Comparison of ENCODE assay signal across 8 mouse cellular contexts in genomic region chr1:171345225-171346094, GRCm38 (mm10). TPM values are rescaled to one million over a fixed set of nuclear protein-coding genes. Genes with fewer than 3 reads are reported as not detected.
DNase-seq lines count a peak whose midpoint lies in the region; ATAC-seq and TF ChIP-seq lines count a peak whose summit lies in the region.

Gene Nit1, minus strand, starts transcription at chr1:171345646.
Gene Pfdn2, plus strand, starts transcription at chr1:171345670.

- peaks cover 6 to 20% of the 10 kb centered on the region in 2 experiments for H3K36me3 ChIP-seq in MEL (ENCODE audit: control insufficient read depth in 1 of 2, insufficient read depth in 2 of 2, low read length in 2 of 2)
- H3K36me3 ChIP-seq in forebrain, embryonic 16.5 days (ENCODE audit: control insufficient read depth, insufficient read depth) = peaks cover 13% of the 10 kb centered on the region; the same call in 1 of the 2 replicates
- peaks cover 30% of the 10 kb centered on the region for H3K36me3 ChIP-seq in neural tube, embryonic 15.5 days

- WGBS in forebrain, embryonic 16.5 days = 1% methylated on average over 53 of the region's 53 CpGs
- under 1% methylated on average over 53 of the region's 53 CpGs for WGBS in lung, adult 2 months
- 1% methylated on average over 53 of the region's 53 CpGs for WGBS in neural tube, embryonic 15.5 days

- H3K4me1 ChIP-seq in MEL (ENCODE audit: control insufficient read depth in 1 of 2, insufficient read depth in 2 of 2, low read length in 2 of 2) = peaks cover 6 to 15% of the 10 kb centered on the region in 2 experiments; a peak in 3 of 4 replicates
- peaks cover 23% of the 10 kb centered on the region for H3K4me1 ChIP-seq in forebrain, embryonic 16.5 days (replicated peaks; ENCODE audit: control insufficient read depth, insufficient read depth, low read length)
- H3K4me1 ChIP-seq in lung, adult 2 months (ENCODE audit: control insufficient read depth, insufficient read depth, low read length) = peaks cover 6% of the 10 kb centered on the region; the same call in 1 of the 2 replicates
- peaks cover 45% of the 10 kb centered on the region for H3K4me1 ChIP-seq in neural tube, embryonic 15.5 days

- ATAC-seq in forebrain, embryonic 16.5 days = peak; percentile 95
- peak; percentile 94 for ATAC-seq in neural tube, embryonic 15.5 days (ENCODE audit: low FRiP score)

- peak within 1 kb of the TSS; percentile 89 to 99 for H3K4me3 ChIP-seq in MEL (ENCODE audit: control insufficient read depth in 1 of 2, insufficient read depth in 1 of 2, low read depth in 2 of 2, low read length in 2 of 2)
- H3K4me3 ChIP-seq in forebrain, embryonic 16.5 days (replicated peaks; ENCODE audit: low read length) = peak within 1 kb of the TSS; percentile 80
- peak within 1 kb of the TSS; percentile 97 for H3K4me3 ChIP-seq in lung, adult 2 months (replicated peaks; ENCODE audit: extremely low read depth, low read depth, low read length)
- H3K4me3 ChIP-seq in neural tube, embryonic 15.5 days (replicated peaks) = peak within 1 kb of the TSS; percentile 94

- H3K4me2 ChIP-seq in forebrain, embryonic 16.5 days (ENCODE audit: low read length) = peak within 1 kb of the TSS; percentile 80
- peak within 1 kb of the TSS; percentile 90 for H3K4me2 ChIP-seq in neural tube, embryonic 15.5 days

- TF ChIP-seq RAD21 in MEL (IDR thresholded peaks at IDR 0.05; ENCODE audit: low read depth, low read length) = no peak

- peak; percentile 64 to 91 for TF ChIP-seq POLR2A in MEL (IDR thresholded peaks at IDR 0.05; ENCODE audit: control insufficient read depth in 1 of 2, insufficient read depth in 1 of 2, low read depth in 1 of 2, low read length in 2 of 2, poor library complexity in 1 of 2)
- peak; percentile 91 for TF ChIP-seq POLR2A in lung, adult 2 months (IDR thresholded peaks at IDR 0.05; ENCODE audit: borderline replicate concordance, extremely low read depth, low read depth, low read length)

- peaks cover 49% of the 10 kb centered on the region for H3K79me2 ChIP-seq in MEL (ENCODE audit: control insufficient read depth, insufficient read depth, low read length, poor library complexity)

- intact Hi-C loops in heart, postnatal 25 days (cut with DNase I) = no loop called here

- H3K9me3 ChIP-seq in MEL (replicated peaks; ENCODE audit: insufficient read depth, low read length) = no peaks in the 10 kb centered on the region
- H3K9me3 ChIP-seq in forebrain, embryonic 16.5 days (ENCODE audit: control insufficient read depth, low read length) = peaks cover 4% of the 10 kb centered on the region; the same call in 1 of the 2 replicates
- no peaks in the 10 kb centered on the region for H3K9me3 ChIP-seq in neural tube, embryonic 15.5 days (replicated peaks)

- no peaks in the 10 kb centered on the region for H3K27me3 ChIP-seq in MEL (ENCODE audit: control insufficient read depth in 1 of 2, insufficient read depth in 2 of 2, low read length in 2 of 2)
- no peaks in the 10 kb centered on the region for H3K27me3 ChIP-seq in forebrain, embryonic 16.5 days (replicated peaks; ENCODE audit: control insufficient read depth, insufficient read depth, low read length)
- no peaks in the 10 kb centered on the region for H3K27me3 ChIP-seq in neural tube, embryonic 15.5 days (replicated peaks)

- H3K27ac ChIP-seq in MEL (ENCODE audit: control insufficient read depth, low read depth, low read length) = peak within 1 kb of the TSS; percentile 77
- peak within 1 kb of the TSS; percentile 77 for H3K27ac ChIP-seq in forebrain, embryonic 16.5 days (ENCODE audit: low read length)
- H3K27ac ChIP-seq in neural tube, embryonic 15.5 days (replicated peaks) = peak within 1 kb of the TSS; percentile 84

- peak within 1 kb of the TSS; percentile 96 for H3K9ac ChIP-seq in MEL (ENCODE audit: control insufficient read depth, low read depth, low read length, poor library complexity, severe bottlenecking)
- H3K9ac ChIP-seq in forebrain, embryonic 16.5 days (replicated peaks; ENCODE audit: low read depth, low read length) = peak within 1 kb of the TSS; percentile 59
- peak within 1 kb of the TSS; percentile 81 for H3K9ac ChIP-seq in neural tube, embryonic 15.5 days (replicated peaks)

- TF ChIP-seq EP300 in MEL (IDR thresholded peaks at IDR 0.05; ENCODE audit: low read depth in 1 of 2, low read length in 2 of 2) = peak in 1 of 2 experiments; percentile 32; a peak in 2 of 4 replicates

- peak; percentile 94 for DNase-seq in MEL (ENCODE audit: low read depth, low spot score)
- DNase-seq in cerebellum, adult 18-20 months = peak; percentile 91
- peak; percentile 83 for DNase-seq in heart, postnatal 25 days (ENCODE audit: low spot score)
- DNase-seq in layer of hippocampus, adult 18-20 months (ENCODE audit: low spot score in 2 of 2) = peak; percentile 91 to 92
- peak; percentile 89 for DNase-seq in lung, adult 2 months
- DNase-seq in testis, postnatal 10 days (ENCODE audit: low spot score) = peak; percentile 93

- TF ChIP-seq CTCF in MEL (IDR thresholded peaks at IDR 0.05 in 2 of 3, conservative IDR thresholded peaks at IDR 0.05 in 1 of 3; ENCODE audit: control insufficient read depth in 1 of 3, insufficient read depth in 1 of 3, low read depth in 2 of 3, low read length in 3 of 3, poor library complexity in 1 of 3, severe bottlenecking in 1 of 3) = no peak
- no peak for TF ChIP-seq CTCF in lung, adult 2 months (IDR thresholded peaks at IDR 0.05; ENCODE audit: insufficient read depth, low read length)

TF ChIP-seq in MEL, 35 proteins besides CTCF, POLR2A, EP300 and RAD21:
- no peak for TF ChIP-seq ZC3H11A (IDR thresholded peaks at IDR 0.05; ENCODE audit: low read depth, low read length)
- no peak for TF ChIP-seq MEF2A (IDR thresholded peaks at IDR 0.05; ENCODE audit: extremely low read depth, insufficient replicate concordance, low read depth, low read length, poor library complexity, severe bottlenecking)
- TF ChIP-seq KAT2A (conservative IDR thresholded peaks at IDR 0.05; ENCODE audit: low read depth, low read length) = no peak; the same call in 1 of the 2 replicates
- TF ChIP-seq NELFE (IDR thresholded peaks at IDR 0.05; ENCODE audit: low read depth, low read length) = peak; percentile 83
- TF ChIP-seq TCF12 (IDR thresholded peaks at IDR 0.05; ENCODE audit: low read depth, low read length) = peak; percentile 79
- peak; percentile 33; the same call in 1 of the 2 replicates for TF ChIP-seq MAX (IDR thresholded peaks at IDR 0.05; ENCODE audit: low read length)
- TF ChIP-seq ELF1 (IDR thresholded peaks at IDR 0.05; ENCODE audit: low read depth, low read length) = peak; percentile 58; the same call in 1 of the 2 replicates
- TF ChIP-seq USF2 (IDR thresholded peaks at IDR 0.05; ENCODE audit: borderline replicate concordance in 1 of 2, insufficient read depth in 1 of 2, low read depth in 1 of 2, low read length in 2 of 2) = no peak
- 0 out of 2 replicates have a peak, but pooled peaks have one; percentile 40 for TF ChIP-seq MAZ (IDR thresholded peaks at IDR 0.05; ENCODE audit: low read depth, low read length)
- TF ChIP-seq CHD1 (IDR thresholded peaks at IDR 0.05; ENCODE audit: low read depth, low read length) = no peak
- no peak for TF ChIP-seq E2F4 (IDR thresholded peaks at IDR 0.05; ENCODE audit: borderline replicate concordance, low read depth, low read length)
- peak; percentile 5; the same call in 1 of the 2 replicates for TF ChIP-seq SMC3 (IDR thresholded peaks at IDR 0.05; ENCODE audit: low read depth, low read length)
- TF ChIP-seq UBTF (IDR thresholded peaks at IDR 0.05; ENCODE audit: borderline replicate concordance, insufficient read depth, low read depth, low read length) = 0 out of 2 replicates have a peak, but pooled peaks have one; percentile 59
- TF ChIP-seq MXI1 (IDR thresholded peaks at IDR 0.05; ENCODE audit: low read depth, low read length) = peak; percentile 80
- peak; percentile 87 for TF ChIP-seq POLR2AphosphoS2 (IDR thresholded peaks at IDR 0.05; ENCODE audit: low read length)
- peak; percentile 77 for TF ChIP-seq ZMIZ1 (IDR thresholded peaks at IDR 0.05; ENCODE audit: low read depth, low read length)
- TF ChIP-seq MAFK (IDR thresholded peaks at IDR 0.05; ENCODE audit: borderline replicate concordance, low read depth, low read length) = no peak
- TF ChIP-seq TBP (IDR thresholded peaks at IDR 0.05; ENCODE audit: low read depth, low read length) = peak; percentile 74; the same call in 1 of the 2 replicates
- peak; percentile 90 for TF ChIP-seq HCFC1 (IDR thresholded peaks at IDR 0.05; ENCODE audit: low read depth, low read length)
- peak; percentile 71 for TF ChIP-seq NRF1 (IDR thresholded peaks at IDR 0.05; ENCODE audit: insufficient read depth, low read depth, low read length, poor library complexity, severe bottlenecking)
- peak; percentile 94 for TF ChIP-seq SIN3A (IDR thresholded peaks at IDR 0.05; ENCODE audit: low read length)

RNA-seq across cellular contexts. Expression of gene Nit1, which starts in this region (rescaled TPM):
- 17.9 and 20.0 TPM in 2 replicates for total RNA-seq in MEL (2012; rRNA removed)
- polyA plus RNA-seq in MEL (2012; ENCODE audit: insufficient read depth in 1 of 2, insufficient read length in 2 of 2, low read depth in 1 of 2, low replicate concordance in 2 of 2, missing spikeins in 1 of 2) = 10 to 100 TPM in 1 of 2 experiments, not detected in 1; 26.3 TPM
- 55.7 and 62.7 TPM in 2 replicates for polyA plus RNA-seq in forebrain, embryonic 16.5 days (2015; fragmentation: Nextera tagmentation; extraction: Ambion mirVana)
- total RNA-seq in heart, postnatal 25 days (2021) = 10 to 100 TPM; 26.1 to 29.9 TPM
- 10 to 100 TPM; 40.9 to 41.5 TPM for total RNA-seq in layer of hippocampus, adult 18-20 months (2021)
- 42.7 and 44.1 TPM in 2 replicates for polyA plus RNA-seq in lung, adult 2 months (2012; rRNA removed)
- polyA plus RNA-seq in neural tube, embryonic 15.5 days (2015; fragmentation: Nextera tagmentation; extraction: Ambion mirVana) = 53.0 and 53.1 TPM in 2 replicates

RNA-seq across cellular contexts. Expression of gene Pfdn2, which starts in this region (rescaled TPM):
- total RNA-seq in MEL (2012; rRNA removed) = 33.8 and 36.2 TPM in 2 replicates
- polyA plus RNA-seq in MEL (2012; ENCODE audit: insufficient read depth in 1 of 2, insufficient read length in 2 of 2, low read depth in 1 of 2, low replicate concordance in 2 of 2, missing spikeins in 1 of 2) = 100 to 1,000 TPM in 1 of 2 experiments, not detected in 1; 329 TPM
- 118 and 156 TPM in 2 replicates for polyA plus RNA-seq in forebrain, embryonic 16.5 days (2015; fragmentation: Nextera tagmentation; extraction: Ambion mirVana)
- total RNA-seq in heart, postnatal 25 days (2021) = 10 to 100 TPM; 74.3 to 84.4 TPM
- 100 to 1,000 TPM; 177 to 190 TPM for total RNA-seq in layer of hippocampus, adult 18-20 months (2021)
- polyA plus RNA-seq in lung, adult 2 months (2012; rRNA removed) = 9.0 and 20.0 TPM in 2 replicates
- polyA plus RNA-seq in neural tube, embryonic 15.5 days (2015; fragmentation: Nextera tagmentation; extraction: Ambion mirVana) = 146 and 162 TPM in 2 replicates

Comparison
In these comparisons a context has a peak if more than half of its experiments do, and no peak if none do; other contexts are left out.
1. Peak in every context shown above with its lines: DNase-seq, ATAC-seq, H3K4me3 ChIP-seq and H3K27ac ChIP-seq.